Mouse (Mus musculus): ENCODE results near the gene Mxd1. TPM values are rescaled to one million over a fixed set of nuclear protein-coding genes. Genes with fewer than 3 reads are reported as not detected.

The Mxd1 gene
- polyA plus RNA-seq, 1 experiment from 2014 or later = 16.6 TPM

- WGBS (ENCODE audit: missing documents) = 73% methylated on average over 7 of the region's 7 CpGs
- Histone ChIP-seq H3K27ac (no peak overlapping the region), H3K79me2 (ENCODE audit: inconsistent target) (no peaks in the 10 kb centered on the region), H3K36me3 (ENCODE audit: inconsistent target) (no peaks in the 10 kb centered on the region), H3K4me3 (ENCODE audit: inconsistent target) (no peak overlapping the region)
These were observed 63.7 kb downstream of the Mxd1 start for GRCm38 (mm10) chr6:86605260-86605659.

GRCm38 (mm10) chr6:86599951-86600414 is 69.0 kb downstream of the Mxd1 start:
- H3K27ac ChIP-seq = 0 out of 2 replicates have a peak overlapping the region, but pooled peaks have one; percentile 1
- no peak overlapping the region for H3K4me3 ChIP-seq (ENCODE audit: inconsistent target)
- H3K79me2 ChIP-seq (ENCODE audit: inconsistent target) = no peaks in the 10 kb centered on the region
- WGBS (ENCODE audit: missing documents) = 9% methylated on average over 6 of the region's 6 CpGs
- no peaks in the 10 kb centered on the region for H3K36me3 ChIP-seq (ENCODE audit: inconsistent target)

- no peaks in the 10 kb centered on the region for H3K36me3 ChIP-seq (ENCODE audit: inconsistent target)
- no peaks in the 10 kb centered on the region for H3K79me2 ChIP-seq (ENCODE audit: inconsistent target)
- 0 out of 2 replicates have a peak overlapping the region, but pooled peaks have one; percentile 1 for H3K27ac ChIP-seq
- H3K4me3 ChIP-seq (ENCODE audit: inconsistent target) = no peak overlapping the region
- 30% methylated on average over 4 of the region's 4 CpGs for WGBS (ENCODE audit: missing documents)
These were observed 69.8 kb downstream of the Mxd1 start for GRCm38 (mm10) chr6:86599197-86599596.

GRCm38 (mm10) chr6:86598742-86599193 is 70.2 kb downstream of the Mxd1 start:
- no peaks in the 10 kb centered on the region for H3K36me3 ChIP-seq (ENCODE audit: inconsistent target)
- H3K79me2 ChIP-seq (ENCODE audit: inconsistent target) = no peaks in the 10 kb centered on the region
- no peak overlapping the region for H3K4me3 ChIP-seq (ENCODE audit: inconsistent target)
- no peak overlapping the region for H3K27ac ChIP-seq
- 90% methylated on average over 5 of the region's 5 CpGs for WGBS (ENCODE audit: missing documents)

Other genes with a start within 250 kb of the Mxd1 start
- gene Gm44790, start 242.5 kb downstream of the Mxd1 start, polyA plus RNA-seq (2018) = not detected in 3 replicates
- 8.0 to 12.3 TPM (median 8.9 TPM) in 3 replicates for gene C87436, start 230.8 kb downstream of the Mxd1 start, polyA plus RNA-seq (2018)
- 129 to 213 TPM (median 209 TPM) in 3 replicates for gene Pcbp1, start 142.8 kb downstream of the Mxd1 start, polyA plus RNA-seq (2018)
- 0.14 to 0.17 TPM in 2 of 3 replicates, not detected in the other for gene Asprv1, start 41.0 kb downstream of the Mxd1 start, polyA plus RNA-seq (2018)
- 70.4 to 87.8 TPM (median 86.6 TPM) in 3 replicates for gene Snrnp27, start 15.4 kb upstream of the Mxd1 start, polyA plus RNA-seq (2018)
- 7.5 to 12.1 TPM (median 11.7 TPM) in 3 replicates for gene Gmcl1, start 64.2 kb upstream of the Mxd1 start, polyA plus RNA-seq (2018)
- 355 to 520 TPM (median 453 TPM) in 3 replicates for gene Anxa4, start 124.4 kb upstream of the Mxd1 start, polyA plus RNA-seq (2018)
- gene Aak1, start 180.4 kb upstream of the Mxd1 start, polyA plus RNA-seq (2018) = 14.9 to 27.6 TPM (median 23.2 TPM) in 3 replicates